Mouse (Mus musculus) layer of hippocampus, adult 11-12 months (tissue): Measurements from ENCODE around the gene Plppr3.

Experiments
- DNase-seq: peaks from one replicate; pipeline ENCODE4 v3.0.0; 2022; ENCODE audit warnings: low spot score

The Plppr3 gene

DNA sequence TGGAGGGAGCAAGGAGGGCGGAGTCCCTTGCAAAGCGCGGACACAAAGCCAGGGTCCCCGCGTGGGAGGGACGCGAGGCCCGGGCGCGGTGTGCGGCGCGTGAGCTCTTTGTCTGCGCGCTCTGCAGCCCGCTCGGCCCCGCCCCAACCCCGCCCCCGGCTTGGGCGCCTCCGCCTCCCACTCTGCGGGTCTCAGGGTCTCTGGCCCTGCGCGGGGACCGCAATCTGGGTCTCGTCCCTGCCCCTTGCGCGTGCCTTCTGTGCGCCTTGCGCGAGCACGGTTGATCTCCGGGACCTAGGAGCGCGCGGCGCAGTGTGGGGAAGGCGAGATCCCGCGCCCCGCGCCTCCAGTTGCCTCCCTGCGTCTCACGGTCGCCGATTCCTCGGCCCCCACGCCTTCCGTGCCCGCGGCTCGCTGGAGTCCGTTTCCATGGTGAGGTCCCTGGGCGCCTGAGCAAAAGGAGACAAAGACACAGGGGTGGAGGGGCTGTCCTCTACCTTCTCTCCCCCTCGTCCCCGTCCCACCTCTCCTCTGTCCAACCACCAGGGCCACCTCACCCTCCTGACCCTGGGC lies at the start of gene Plppr3, which contains the start of gene Prtn3:
Gene Plppr3 (minus strand): TSS at position 345 of the 573 bp plus-strand sequence.
Gene Prtn3 (plus strand): TSS at position 187 of the 573 bp plus-strand sequence.
- DNase-seq = no peak

DNA sequence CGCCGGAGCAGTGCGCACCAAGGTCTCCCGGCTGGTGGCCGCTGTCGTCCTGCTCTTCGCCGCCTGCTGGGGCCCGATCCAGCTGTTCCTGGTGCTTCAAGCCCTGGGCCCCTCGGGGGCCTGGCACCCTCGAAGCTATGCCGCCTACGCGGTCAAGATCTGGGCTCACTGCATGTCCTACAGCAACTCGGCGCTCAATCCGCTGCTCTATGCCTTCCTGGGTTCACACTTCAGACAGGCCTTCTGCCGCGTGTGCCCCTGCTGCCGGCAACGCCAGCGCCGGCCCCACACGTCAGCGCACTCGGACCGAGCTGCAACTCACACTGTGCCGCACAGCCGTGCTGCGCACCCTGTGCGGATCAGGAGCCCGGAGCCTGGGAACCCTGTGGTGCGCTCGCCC lies 47.1 kb upstream of the Plppr3 start:
- no peak for DNase-seq

DNA sequence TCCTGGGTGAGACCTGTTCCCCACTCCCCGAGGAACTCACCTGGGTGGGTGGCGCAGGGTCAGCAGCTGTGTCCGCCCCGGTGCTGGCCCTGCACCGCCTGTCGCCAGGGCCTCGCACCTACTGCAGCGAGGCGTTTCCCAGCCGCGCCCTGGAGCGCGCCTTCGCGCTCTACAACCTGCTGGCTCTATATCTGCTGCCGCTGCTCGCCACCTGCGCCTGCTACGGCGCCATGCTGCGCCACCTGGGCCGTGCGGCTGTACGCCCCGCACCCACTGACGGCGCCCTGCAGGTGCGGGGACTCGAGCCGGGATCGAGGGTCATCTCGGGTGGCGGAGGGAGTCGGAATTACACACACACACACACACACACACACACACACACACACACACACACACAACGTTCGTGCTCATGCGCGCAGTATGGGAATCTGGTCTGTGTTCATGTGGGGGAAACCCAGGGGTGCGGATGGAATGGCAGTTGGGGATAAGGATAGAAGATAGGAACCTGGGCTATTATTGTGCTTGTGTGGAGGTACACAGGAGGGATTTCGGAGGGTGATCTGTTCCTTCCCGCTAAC lies 46.6 kb upstream of the Plppr3 start, which contains the start of gene R3hdm4:
Gene R3hdm4 (minus strand): TSS at position 251 of the 578 bp plus-strand sequence.
- no peak for DNase-seq

DNA sequence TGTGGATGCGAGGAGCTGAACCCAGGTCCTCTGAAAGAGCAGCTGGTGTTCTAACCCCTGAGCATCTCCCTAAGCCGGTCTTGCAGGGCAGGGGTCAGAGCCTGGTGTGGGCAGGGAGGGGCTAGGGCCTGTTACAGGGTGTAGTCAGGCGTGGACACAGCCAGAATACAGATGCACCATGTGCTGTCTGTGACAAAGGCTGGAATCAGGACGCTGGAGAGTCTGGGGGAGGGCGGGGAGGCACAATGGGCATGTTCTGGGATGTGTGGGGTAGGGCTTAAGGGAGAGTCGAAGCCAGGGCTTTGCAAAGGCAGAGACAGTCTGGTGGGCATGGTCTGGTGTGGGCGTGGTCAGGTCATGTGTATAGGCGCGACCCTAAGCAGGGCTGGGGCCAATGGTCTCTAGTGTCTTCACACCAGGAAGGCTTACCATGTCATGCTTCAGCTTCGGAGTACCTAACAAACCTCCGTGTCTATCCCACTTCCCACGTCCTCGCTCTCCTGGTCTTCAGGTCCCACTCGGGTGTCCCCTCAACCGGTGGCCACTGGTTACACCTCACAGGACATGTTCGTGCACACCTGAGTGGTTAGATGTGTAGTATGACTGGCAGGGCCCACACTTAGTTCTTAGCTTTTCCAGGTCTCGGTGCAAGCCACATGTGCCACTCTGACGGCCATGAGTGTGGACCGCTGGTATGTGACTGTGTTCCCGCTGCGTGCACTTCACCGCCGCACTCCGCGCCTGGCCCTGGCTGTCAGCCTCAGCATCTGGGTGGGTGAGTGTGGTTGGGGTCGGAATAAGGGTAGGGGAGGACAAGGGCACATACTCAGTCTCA lies 45.8 kb upstream of the Plppr3 start:
- no peak for DNase-seq

DNA sequence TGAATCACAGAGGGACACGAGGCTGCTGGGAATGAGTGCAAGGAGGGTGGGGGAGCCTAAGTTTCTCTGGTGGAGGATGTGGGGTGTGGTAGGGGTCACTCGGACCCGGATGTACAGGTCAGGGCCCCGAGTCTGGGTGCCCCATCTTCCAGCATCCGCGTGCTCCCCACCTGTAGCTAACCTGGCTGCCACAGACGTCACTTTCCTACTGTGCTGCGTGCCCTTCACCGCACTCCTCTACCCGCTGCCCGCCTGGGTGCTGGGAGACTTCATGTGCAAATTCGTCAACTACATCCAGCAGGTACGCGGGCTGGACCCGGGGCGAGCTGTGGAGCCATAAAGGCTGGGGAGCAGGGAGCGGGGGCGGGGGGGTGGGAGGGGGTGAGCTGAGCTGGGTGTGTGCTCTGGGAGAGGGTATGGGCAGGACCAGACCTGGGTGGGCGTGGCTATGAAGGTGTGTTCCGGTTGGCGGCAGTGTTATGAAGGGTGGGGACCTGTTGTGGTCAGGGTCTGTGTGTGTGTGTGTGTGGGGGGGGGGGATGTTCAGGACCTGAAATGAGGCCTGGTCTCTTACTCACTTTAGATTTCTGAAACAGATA lies 44.9 kb upstream of the Plppr3 start:
- DNase-seq = no peak

DNA sequence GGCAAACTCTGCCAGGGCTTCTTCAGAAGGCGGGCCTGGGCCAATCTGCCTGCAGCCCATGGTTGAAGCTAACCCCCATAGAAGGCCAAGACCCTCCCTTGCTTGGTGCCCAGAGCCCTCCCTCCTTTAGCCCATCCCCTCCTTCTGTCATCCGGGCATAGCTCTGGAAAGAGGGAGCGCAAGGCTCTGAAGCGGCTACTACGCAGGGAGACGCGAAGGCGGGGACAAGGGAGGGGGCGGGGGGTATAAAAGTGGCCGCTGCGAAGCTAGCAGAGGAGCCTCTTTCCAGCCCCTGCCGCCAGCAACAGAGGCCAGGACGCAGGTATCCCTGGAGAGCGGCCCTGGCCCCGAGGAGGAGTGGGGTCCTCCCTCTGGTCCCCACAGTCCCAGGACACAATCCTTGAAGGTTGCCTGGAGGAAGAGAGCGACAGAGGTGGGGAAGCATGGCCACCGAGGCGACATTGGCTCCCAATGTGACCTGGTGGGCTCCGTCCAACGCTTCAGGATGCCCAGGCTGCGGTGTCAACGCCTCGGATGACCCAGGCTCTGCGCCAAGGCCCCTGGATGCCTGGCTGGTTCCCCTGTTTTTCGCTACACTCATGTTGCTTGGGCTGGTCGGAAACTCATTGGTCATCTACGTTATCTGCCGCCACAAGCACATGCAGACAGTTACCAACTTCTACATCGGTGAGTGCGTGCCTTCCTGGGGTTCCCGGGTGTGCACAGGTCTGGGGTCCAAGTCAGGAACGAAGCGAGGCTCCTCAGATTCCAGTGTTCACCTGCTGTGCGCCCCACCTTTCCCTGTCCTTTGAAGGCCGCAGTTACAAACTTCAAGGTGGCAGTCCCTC lies 44.0 kb upstream of the Plppr3 start:
- DNase-seq = no peak

DNA sequence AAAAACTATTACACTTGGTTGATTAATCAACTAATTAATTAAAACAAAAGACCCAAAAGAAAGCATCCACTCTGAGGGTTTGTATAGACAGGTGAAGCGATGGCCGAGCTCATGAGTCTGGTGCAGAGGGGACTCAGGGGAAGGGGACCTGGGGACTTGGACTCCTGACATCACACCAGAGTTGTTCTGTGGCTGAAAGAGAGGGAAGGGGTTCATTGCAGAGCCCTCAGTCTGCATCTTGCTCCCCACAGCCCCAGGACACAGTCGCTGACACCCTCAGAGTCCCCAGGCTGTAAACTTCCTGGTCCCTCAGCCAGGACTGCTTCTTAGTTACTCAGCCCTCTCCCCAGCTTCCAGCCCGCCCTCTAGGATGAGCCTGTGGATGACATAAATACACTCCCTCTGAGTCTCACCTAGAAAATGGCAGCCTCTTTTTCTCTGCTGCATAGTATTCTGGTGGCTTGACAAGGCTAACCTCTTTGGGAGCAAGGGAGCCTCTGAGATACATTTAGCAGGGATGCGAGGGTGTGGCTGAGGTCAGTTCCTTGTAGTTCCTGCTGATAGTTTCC lies 43.2 kb upstream of the Plppr3 start:
- no peak for DNase-seq

DNA sequence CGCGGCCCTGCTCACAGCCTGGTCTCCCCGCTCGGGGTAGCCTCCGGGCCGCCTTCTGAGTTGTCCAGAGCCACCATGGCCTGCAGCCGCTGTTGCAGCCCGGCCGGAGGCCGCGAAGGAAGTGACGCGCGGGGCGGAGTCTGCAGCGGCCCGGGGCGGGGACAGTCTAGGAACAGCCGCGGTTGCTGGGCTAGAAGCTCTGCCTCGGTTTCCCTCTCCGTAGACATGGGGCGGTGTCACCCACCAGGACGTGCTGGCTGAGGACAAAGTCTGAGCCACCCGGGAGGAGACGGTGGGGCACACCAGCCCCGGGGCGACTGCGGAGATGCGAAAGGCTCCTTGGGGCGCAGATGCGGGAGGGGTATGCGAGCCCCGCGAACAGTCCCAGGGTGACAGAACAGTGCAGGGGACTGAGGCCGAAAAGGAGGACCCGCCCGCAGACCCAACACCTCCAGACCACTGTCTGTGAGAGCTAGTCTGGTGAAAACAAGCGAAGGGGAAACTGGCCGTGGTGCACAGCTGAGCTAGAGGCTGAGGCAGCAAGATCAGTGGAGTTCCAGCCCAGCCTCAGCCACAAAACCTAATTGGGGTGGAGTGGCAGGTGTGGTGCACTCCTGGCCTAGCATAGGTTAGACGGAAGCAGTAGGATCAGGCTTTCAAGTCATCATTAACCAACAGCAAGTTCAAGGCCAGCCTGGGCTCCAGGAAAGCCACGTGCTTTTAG lies 42.5 kb upstream of the Plppr3 start, which contains the start of gene Kiss1r:
Gene Kiss1r (plus strand): TSS at position 164 of the 724 bp plus-strand sequence.
- DNase-seq = peak; percentile 81

DNA sequence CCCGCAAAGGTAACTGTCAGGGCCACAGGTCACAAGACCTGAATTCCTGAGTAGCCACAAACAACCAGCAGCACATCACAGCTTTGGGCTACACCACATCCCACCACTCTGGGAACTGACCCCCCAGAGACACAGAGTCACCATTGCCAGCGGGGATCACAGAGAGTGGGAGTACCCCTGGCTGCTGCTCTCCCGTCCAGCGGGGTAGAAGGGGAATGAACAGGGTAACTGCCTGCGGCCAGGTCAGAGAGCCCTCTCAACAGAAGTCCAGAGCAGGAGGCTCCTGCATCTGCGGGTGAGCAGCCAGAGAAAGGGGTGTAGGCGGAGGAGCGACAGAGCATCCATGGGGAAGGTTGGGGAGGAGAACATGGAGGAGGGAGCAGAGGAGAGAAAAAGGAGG lies 41.6 kb upstream of the Plppr3 start:
- no peak for DNase-seq

DNA sequence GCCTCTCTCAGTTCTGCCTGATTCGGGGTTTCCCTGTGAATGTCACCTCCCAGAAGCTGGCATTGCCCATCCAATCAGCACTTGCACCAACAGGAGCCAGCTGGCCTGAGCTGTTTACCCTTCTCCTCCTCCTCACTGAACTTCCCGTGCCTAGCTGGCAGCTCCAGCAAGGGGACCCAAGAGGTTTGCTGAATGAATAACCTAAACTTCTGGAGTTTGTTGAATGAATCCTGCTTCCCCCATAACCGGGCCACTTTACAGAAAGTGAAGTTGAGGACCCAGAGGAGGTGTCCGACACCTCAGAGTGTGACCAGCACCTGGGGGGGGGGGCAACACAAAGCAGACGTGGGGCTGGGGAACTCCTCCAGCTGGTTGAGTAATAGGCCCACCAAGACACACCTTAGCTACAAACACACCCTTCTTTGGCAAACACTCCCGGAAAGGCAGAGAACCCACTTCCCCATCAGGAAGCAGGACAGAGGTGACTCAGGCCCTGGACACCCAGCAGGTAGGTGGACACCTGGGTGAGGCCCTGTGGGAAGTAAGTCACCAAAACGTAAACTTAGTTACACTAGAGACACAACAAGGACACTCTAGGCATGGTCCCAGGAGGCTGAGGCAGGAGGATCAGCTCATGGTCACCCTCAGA lies 40.6 kb upstream of the Plppr3 start:
- DNase-seq = no peak

DNA sequence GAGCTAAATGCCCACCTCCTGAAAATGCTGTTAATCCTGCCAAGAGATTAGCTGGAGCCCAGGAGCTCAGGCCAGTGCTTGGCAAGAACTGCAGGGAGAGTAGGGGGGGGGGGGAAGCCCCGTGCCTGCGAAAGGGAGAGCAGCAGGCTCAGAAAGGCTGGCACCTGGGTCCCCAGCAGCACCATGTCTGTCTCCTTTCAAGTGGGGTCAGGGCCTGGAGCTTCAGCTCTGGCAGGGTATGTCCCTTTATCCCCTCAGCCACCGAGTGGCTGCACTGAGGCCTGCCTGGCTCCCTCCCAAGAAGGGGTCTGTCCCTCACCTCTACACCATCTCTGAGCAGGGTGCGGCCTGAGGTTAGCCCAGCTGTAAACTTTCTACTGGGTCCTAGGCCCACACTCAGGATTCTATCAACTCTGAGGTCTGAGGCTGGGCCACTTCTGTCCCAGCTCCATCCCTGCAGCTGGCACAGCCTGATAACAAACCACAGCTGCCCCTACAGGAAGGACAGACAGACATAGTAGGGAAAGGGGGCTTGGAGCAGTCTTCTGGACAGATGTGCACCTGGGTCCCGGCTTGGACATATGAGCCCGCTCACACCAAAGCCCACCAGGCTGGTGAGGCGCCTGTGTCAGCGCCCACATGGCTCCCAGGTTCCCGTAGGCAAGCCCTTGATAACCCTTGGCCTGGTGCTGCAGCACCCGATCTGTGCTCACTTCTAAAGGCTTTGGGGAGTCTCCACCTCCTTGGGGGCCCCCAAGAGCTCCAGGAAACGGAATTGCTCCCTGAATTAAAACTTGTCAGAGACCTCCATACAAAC lies 39.9 kb upstream of the Plppr3 start:
- no peak for DNase-seq

DNA sequence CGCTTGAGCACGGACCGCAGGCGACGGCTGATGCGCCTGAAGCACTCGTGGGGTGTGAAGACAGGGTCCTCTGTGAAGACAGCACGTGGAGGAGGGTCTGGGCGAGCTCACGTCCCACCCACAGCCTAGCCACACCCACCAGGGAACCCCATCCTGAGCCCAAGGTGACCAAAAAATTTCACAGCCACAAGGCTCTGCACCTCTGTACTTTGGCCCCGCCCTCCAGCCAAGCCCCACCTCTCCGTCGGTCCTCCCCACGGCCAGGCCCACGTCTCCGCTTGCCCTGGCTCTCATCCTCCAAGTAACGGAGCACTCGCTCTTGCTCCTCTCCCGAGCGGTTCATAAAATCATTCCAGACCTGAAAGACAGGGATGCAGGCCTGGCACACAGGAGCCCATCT lies 38.0 kb upstream of the Plppr3 start:
- no peak for DNase-seq

DNA sequence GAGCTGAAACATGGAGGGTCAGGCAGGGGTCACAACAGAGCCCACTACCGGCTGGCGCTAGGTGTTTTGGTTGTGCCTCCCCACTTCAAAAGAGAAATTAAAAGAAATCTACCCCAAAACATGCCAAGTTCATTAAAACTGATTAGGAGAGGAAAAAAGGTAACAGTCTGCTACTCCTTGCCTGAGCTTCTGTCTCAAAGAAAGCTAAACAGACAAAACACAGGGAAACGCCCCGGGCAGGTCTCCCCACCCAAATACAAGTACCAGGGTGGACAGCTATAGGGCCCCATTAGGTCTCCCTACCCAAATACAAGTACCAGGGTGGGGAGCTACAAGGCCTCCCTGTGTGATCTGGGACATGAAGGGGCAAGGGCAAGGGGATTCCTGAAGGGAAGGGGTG lies 36.1 kb upstream of the Plppr3 start, which contains the start of gene Gm26602:
Gene Gm26602 (plus strand): TSS at position 301 of the 400 bp plus-strand sequence.
- no peak for DNase-seq

DNA sequence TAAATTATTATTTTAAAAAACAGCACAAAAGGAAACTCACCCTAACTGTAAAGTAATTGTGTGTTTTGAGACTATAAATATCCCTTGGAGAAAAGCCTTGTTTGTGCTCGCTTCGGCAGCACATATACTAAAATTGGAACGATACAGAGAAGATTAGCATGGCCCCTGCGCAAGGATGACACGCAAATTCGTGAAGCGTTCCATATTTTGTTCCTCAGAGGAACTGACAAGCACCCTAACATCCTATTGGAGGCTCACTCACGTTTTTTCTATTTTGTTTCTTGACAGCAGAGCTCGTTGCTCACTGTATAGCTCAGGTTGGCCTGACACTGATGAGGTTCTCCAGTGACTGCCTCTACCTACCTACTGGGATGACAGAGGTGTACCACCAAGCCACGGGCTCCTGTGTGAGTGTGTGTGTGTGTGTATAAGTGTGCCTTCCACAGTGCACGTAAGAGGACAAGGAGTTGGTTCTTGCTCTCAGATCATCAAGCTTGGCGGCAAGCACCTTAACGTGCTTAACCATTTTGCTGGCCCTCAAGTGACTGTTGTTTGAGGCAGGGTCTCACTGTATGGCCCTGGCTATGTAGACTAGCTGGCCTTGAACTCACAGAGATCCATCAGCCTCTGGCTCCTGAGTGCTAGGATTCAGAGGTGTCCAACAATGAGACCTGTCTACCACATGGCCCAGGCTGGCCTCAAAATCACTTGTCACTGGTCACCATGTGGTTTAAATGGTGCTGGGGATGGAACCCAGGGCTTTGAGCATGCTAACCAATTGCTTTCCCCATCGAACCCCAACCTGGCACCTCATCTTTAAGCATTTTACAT lies 34.9 kb upstream of the Plppr3 start:
- peak; percentile 58 for DNase-seq

DNA sequence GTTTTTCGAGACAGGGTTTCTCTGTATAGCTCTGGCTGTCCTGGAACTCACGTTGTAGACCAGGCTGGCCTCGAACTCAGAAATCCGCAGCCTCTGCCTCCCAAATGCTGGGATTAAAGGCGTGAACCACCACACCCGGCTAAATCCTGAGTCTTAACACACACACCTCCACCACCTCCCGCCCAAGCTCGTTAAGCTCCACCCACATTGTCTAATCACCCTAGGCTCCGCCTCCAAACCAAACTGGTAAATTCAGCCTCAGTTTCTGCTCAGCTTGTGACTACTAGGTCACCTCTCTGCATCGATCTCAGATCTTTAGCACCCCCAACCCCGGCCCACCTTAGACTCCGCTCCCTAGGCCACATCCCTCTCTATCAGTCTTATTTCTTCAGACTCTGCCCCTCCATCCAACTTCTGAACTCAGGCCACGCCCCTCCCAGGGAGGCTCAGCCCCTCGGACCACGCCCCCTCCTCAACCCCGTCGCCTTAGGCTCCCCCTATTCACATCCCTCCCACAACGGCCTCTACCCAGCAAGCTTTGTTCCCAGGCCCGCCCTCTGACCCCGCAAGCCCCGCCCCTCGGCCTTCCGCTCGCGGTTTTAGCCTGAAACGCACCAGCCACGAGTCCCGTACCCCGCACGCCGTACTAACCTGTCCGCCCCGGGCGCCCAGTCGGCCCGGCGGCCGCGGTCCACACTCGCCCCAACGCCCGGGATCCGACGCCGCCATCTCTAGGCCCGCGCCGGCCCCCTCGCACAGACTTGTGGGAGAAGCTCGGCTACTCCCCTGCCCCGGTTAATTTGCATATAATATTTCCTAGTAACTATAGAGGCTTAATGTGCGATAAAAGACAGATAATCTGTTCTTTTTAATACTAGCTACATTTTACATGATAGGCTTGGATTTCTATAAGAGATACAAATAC lies 34.0 kb upstream of the Plppr3 start, which contains the start of gene Med16:
Gene Med16 (minus strand): TSS at position 757 of the 925 bp plus-strand sequence.
- peak; percentile 96 for DNase-seq

DNA sequence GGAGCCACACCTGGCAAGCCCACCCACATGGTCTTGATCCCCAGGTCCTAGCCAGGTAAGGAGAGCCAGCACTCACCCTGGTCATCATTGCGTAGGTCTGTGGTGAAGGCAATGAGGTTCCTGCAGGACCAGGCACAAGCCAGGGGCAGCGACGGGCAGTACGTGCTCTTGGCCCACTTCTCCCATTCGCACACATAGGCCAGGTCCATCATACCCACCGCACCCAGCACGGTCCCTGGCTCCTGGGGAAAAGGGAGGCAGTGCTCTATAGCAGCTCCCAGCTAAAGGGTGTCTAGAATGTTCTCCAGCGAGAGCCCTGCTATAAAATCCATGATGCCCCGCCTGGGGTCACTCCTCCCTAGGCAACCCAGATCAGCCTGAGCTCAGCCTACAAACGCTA lies 33.0 kb upstream of the Plppr3 start:
- no peak for DNase-seq

DNA sequence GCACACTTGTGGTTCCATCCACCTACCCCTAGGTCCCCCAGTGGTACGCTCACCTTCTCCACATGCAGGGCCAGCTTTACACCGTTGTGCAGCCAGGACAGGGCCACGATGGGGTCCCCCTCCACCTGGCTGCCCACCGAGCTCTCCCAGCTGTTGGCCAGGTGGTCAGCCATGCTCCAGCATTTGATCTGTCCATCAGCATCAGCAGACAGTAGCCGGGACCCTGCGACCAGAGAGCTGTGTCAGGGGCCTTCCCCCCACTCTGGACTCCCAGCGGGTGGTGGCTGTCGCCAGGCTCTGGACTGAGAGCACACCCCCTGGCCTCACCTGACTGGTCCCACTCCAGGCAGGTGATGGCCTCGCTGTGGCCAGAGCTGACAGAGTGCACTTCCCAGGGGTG lies 32.3 kb upstream of the Plppr3 start:
- DNase-seq = no peak
